Mouse (Mus musculus): ENCODE data around the gene Phf19. TPM values are rescaled to one million over a fixed set of nuclear protein-coding genes. Genes with fewer than 3 reads are reported as not detected.

Phf19 gene
- polyA plus RNA-seq, 1 experiment from 2014 or later, result 0.32 TPM

GRCm38 (mm10) chr2:34945580-34945979, 31.8 kb upstream of the Phf19 start:
- no peaks in the 10 kb centered on the region for H3K4me1 ChIP-seq (ENCODE audit: control insufficient read depth, insufficient read depth, low read length)
- no peak overlapping the region for H3K9ac ChIP-seq (ENCODE audit: low read length)
- H3K27me3 ChIP-seq (ENCODE audit: control insufficient read depth, insufficient read depth, low read length), result no peaks in the 10 kb centered on the region
- H3K9me3 ChIP-seq (ENCODE audit: control insufficient read depth, low read length), result no peaks in the 10 kb centered on the region
- H3K4me3 ChIP-seq (ENCODE audit: low read depth, low read length), result no peak overlapping the region
- DNase-seq (ENCODE audit: low spot score), result no peak
- ATAC-seq (ENCODE audit: insufficient number of reproducible peaks, low FRiP score, low TSS enrichment, low read depth), result no peak
- H3K36me3 ChIP-seq (ENCODE audit: control insufficient read depth, insufficient read depth, low read length), result no peaks in the 10 kb centered on the region
- WGBS, result 75% methylated on average over 4 of the region's 4 CpGs
- no peak overlapping the region for H3K27ac ChIP-seq (replicated peaks; ENCODE audit: low read depth, low read length)
- no peak overlapping the region for H3K4me2 ChIP-seq (ENCODE audit: low read depth, severe bottlenecking)

DNA sequence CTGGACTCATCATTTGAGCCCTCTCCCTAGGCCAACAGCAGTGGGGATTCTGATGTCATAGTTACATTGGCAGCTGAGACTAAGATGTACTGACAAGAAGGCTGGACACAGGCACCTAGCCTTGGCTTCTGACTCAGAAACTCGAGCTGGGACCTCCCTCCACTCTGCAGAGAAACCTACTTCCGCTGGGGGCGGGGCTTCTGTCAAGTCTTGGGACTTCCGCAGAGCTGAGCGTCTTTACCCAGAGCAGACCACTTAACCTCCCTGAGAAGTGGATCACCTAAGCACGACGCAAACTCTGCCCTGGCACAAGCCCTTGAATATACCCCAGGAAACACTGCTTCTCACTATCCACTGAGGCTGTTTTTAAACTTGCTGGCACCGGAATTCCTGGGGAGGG, 30.9 kb upstream of the Phf19 start:
- Histone ChIP-seq H3K9ac (ENCODE audit: low read length) (no peak overlapping the region), H3K4me2 (ENCODE audit: low read depth, severe bottlenecking) (no peak overlapping the region), H3K27ac (replicated peaks; ENCODE audit: low read depth, low read length) (no peak overlapping the region), H3K4me1 (ENCODE audit: control insufficient read depth, insufficient read depth, low read length) (no peaks in the 10 kb centered on the region), H3K4me3 (ENCODE audit: low read depth, low read length) (no peak overlapping the region), H3K27me3 (ENCODE audit: control insufficient read depth, insufficient read depth, low read length) (no peaks in the 10 kb centered on the region), H3K9me3 (ENCODE audit: control insufficient read depth, low read length) (no peaks in the 10 kb centered on the region), H3K36me3 (ENCODE audit: control insufficient read depth, insufficient read depth, low read length) (no peaks in the 10 kb centered on the region)
- ATAC-seq (ENCODE audit: insufficient number of reproducible peaks, low FRiP score, low TSS enrichment, low read depth), result no peak
- 17% methylated on average over 8 of the region's 8 CpGs for WGBS
- DNase-seq (ENCODE audit: low spot score), result peak; percentile 44

DNA sequence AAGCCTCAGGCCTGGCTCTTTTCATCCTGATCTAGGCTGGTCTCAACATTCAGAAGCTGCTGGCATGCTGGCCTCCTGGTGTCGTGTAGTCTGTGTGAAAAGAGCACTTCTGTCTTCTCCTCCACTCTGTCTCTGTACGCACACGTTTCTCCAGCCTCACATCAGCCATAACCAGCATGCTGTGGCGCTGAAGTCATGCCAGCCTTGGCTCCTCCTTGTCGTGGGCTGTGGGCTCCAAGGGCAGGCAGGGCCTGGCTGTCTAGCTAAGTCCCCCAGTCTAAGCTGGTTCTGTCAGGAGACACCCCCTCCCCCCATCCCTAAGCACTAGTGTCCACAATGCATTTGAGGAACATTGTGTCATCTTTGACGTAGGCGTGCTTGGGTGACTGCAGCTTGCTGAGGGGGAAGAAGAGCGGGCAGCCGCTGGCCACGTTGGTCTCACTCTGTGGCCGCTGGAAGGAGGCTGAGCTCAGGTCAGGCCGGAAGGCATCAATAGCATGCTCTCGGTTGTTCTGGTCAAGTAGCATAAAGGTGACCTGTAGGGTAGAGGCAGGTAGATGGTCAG, 29.8 kb upstream of the Phf19 start:
- H3K4me3 ChIP-seq (ENCODE audit: low read depth, low read length), result no peak overlapping the region
- H3K27ac ChIP-seq (replicated peaks; ENCODE audit: low read depth, low read length), result no peak overlapping the region
- ATAC-seq (ENCODE audit: insufficient number of reproducible peaks, low FRiP score, low TSS enrichment, low read depth), result no peak
- no peaks in the 10 kb centered on the region for H3K4me1 ChIP-seq (ENCODE audit: control insufficient read depth, insufficient read depth, low read length)
- no peak overlapping the region for H3K4me2 ChIP-seq (ENCODE audit: low read depth, severe bottlenecking)
- H3K27me3 ChIP-seq (ENCODE audit: control insufficient read depth, insufficient read depth, low read length), result no peaks in the 10 kb centered on the region
- DNase-seq (ENCODE audit: low spot score), result no peak
- H3K9ac ChIP-seq (ENCODE audit: low read length), result no peak overlapping the region
- no peaks in the 10 kb centered on the region for H3K9me3 ChIP-seq (ENCODE audit: control insufficient read depth, low read length)
- no peaks in the 10 kb centered on the region for H3K36me3 ChIP-seq (ENCODE audit: control insufficient read depth, insufficient read depth, low read length)
- 83% methylated on average over 13 of the region's 13 CpGs for WGBS

GRCm38 (mm10) chr2:34941061-34941675, 27.3 kb upstream of the Phf19 start:
- Histone ChIP-seq H3K27ac (replicated peaks; ENCODE audit: low read depth, low read length) (no peak overlapping the region), H3K4me2 (ENCODE audit: low read depth, severe bottlenecking) (no peak overlapping the region), H3K36me3 (ENCODE audit: control insufficient read depth, insufficient read depth, low read length) (no peaks in the 10 kb centered on the region), H3K9me3 (ENCODE audit: control insufficient read depth, low read length) (no peaks in the 10 kb centered on the region), H3K27me3 (ENCODE audit: control insufficient read depth, insufficient read depth, low read length) (no peaks in the 10 kb centered on the region), H3K4me3 (ENCODE audit: low read depth, low read length) (no peak overlapping the region), H3K4me1 (ENCODE audit: control insufficient read depth, insufficient read depth, low read length) (peaks cover 3% of the 10 kb centered on the region; the same call in 1 of the 2 replicates), H3K9ac (ENCODE audit: low read length) (no peak overlapping the region)
- WGBS, result 47% methylated on average over 11 of the region's 11 CpGs
- ATAC-seq (ENCODE audit: insufficient number of reproducible peaks, low FRiP score, low TSS enrichment, low read depth) (no peak; the same call in 1 of the 2 replicates), DNase-seq (ENCODE audit: low spot score) (peak; percentile 59)

- DNase-seq (ENCODE audit: low spot score) (peak; percentile 14), ATAC-seq (ENCODE audit: insufficient number of reproducible peaks, low FRiP score, low TSS enrichment, low read depth) (no peak)
- no peaks in the 10 kb centered on the region for H3K9me3 ChIP-seq (ENCODE audit: control insufficient read depth, low read length)
- H3K9ac ChIP-seq (ENCODE audit: low read length), result no peak overlapping the region
- H3K27me3 ChIP-seq (ENCODE audit: control insufficient read depth, insufficient read depth, low read length), result no peaks in the 10 kb centered on the region
- H3K4me3 ChIP-seq (ENCODE audit: low read depth, low read length), result no peak overlapping the region
- WGBS, result 88% methylated on average over 5 of the region's 5 CpGs
- H3K4me2 ChIP-seq (ENCODE audit: low read depth, severe bottlenecking), result no peak overlapping the region
- no peak overlapping the region for H3K27ac ChIP-seq (replicated peaks; ENCODE audit: low read depth, low read length)
- H3K36me3 ChIP-seq (ENCODE audit: control insufficient read depth, insufficient read depth, low read length), result no peaks in the 10 kb centered on the region
- H3K4me1 ChIP-seq (ENCODE audit: control insufficient read depth, insufficient read depth, low read length), result peaks cover 3% of the 10 kb centered on the region; the same call in 1 of the 2 replicates
These were observed 26.4 kb upstream of the Phf19 start for GRCm38 (mm10) chr2:34940246-34940645.

- Histone ChIP-seq H3K36me3 (ENCODE audit: control insufficient read depth, insufficient read depth, low read length) (no peaks in the 10 kb centered on the region), H3K9ac (ENCODE audit: low read length) (no peak overlapping the region), H3K4me1 (ENCODE audit: control insufficient read depth, insufficient read depth, low read length) (peaks cover 3% of the 10 kb centered on the region; the same call in 1 of the 2 replicates), H3K27ac (replicated peaks; ENCODE audit: low read depth, low read length) (no peak overlapping the region), H3K27me3 (ENCODE audit: control insufficient read depth, insufficient read depth, low read length) (no peaks in the 10 kb centered on the region), H3K4me3 (ENCODE audit: low read depth, low read length) (no peak overlapping the region), H3K4me2 (ENCODE audit: low read depth, severe bottlenecking) (no peak overlapping the region), H3K9me3 (ENCODE audit: control insufficient read depth, low read length) (no peaks in the 10 kb centered on the region)
- peak; percentile 17 for DNase-seq (ENCODE audit: low spot score)
- ATAC-seq (ENCODE audit: insufficient number of reproducible peaks, low FRiP score, low TSS enrichment, low read depth), result no peak
- 71% methylated on average over 8 of the region's 8 CpGs for WGBS
These were observed 24.7 kb upstream of the Phf19 start for GRCm38 (mm10) chr2:34938269-34939208.

- Histone ChIP-seq H3K27me3 (ENCODE audit: control insufficient read depth, insufficient read depth, low read length) (no peaks in the 10 kb centered on the region), H3K9ac (ENCODE audit: low read length) (no peak overlapping the region), H3K4me2 (ENCODE audit: low read depth, severe bottlenecking) (no peak overlapping the region), H3K36me3 (ENCODE audit: control insufficient read depth, insufficient read depth, low read length) (no peaks in the 10 kb centered on the region), H3K4me1 (ENCODE audit: control insufficient read depth, insufficient read depth, low read length) (peaks cover 3% of the 10 kb centered on the region; the same call in 1 of the 2 replicates), H3K9me3 (ENCODE audit: control insufficient read depth, low read length) (no peaks in the 10 kb centered on the region), H3K27ac (replicated peaks; ENCODE audit: low read depth, low read length) (no peak overlapping the region), H3K4me3 (ENCODE audit: low read depth, low read length) (no peak overlapping the region)
- DNase-seq (ENCODE audit: low spot score), result no peak
- 18% methylated on average over 5 of the region's 5 CpGs for WGBS
- ATAC-seq (ENCODE audit: insufficient number of reproducible peaks, low FRiP score, low TSS enrichment, low read depth), result no peak
These were observed 23.6 kb upstream of the Phf19 start for GRCm38 (mm10) chr2:34937460-34937859.

DNA sequence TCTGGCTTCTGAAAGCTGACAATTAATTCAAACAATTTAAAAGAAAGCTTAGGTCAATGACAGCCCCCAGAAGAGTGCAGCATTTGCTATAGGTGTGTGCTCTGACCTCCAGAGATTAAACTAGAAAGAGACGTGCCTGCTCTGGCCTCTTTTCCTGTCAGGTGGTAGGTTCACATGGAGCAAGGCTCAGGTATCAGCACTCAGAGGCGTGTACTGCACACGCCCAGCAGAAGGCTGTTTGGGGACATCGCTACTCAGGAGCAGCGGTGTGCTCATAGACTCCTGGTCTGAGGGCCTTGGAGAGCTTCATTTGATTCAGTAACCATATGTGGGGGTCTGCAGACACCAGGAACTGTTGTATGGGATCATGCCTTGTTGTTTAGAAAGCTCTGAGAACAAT, 13.5 kb upstream of the Phf19 start:
- Histone ChIP-seq H3K9me3 (ENCODE audit: control insufficient read depth, low read length) (no peaks in the 10 kb centered on the region), H3K4me3 (ENCODE audit: low read depth, low read length) (no peak overlapping the region), H3K27me3 (ENCODE audit: control insufficient read depth, insufficient read depth, low read length) (0 out of 2 replicates have a peak, but pooled peaks cover 3% of the 10 kb centered on the region), H3K4me1 (ENCODE audit: control insufficient read depth, insufficient read depth, low read length) (peaks cover 3% of the 10 kb centered on the region; the same call in 1 of the 2 replicates), H3K36me3 (ENCODE audit: control insufficient read depth, insufficient read depth, low read length) (no peaks in the 10 kb centered on the region), H3K9ac (ENCODE audit: low read length) (no peak overlapping the region), H3K27ac (replicated peaks; ENCODE audit: low read depth, low read length) (no peak overlapping the region), H3K4me2 (ENCODE audit: low read depth, severe bottlenecking) (no peak overlapping the region)
- ATAC-seq (ENCODE audit: insufficient number of reproducible peaks, low FRiP score, low TSS enrichment, low read depth), result no peak
- no peak for DNase-seq (ENCODE audit: low spot score)
- 60% methylated on average over 5 of the region's 5 CpGs for WGBS
